Mouse (Mus musculus) urinary bladder, postnatal 4 days (tissue): ENCODE data around the gene Cped1.

Source experiments
- DNase-seq, 2 experiments: peaks; one replicate each; pipeline ENCODE4 v3.0.0; 2021 to 2022; ENCODE audit warnings: low spot score in 2 of 2

Cped1 gene

GRCm38 (mm10) chr6:22292056-22292455, 306.3 kb downstream of the Cped1 start:
- DNase-seq = no peak

- DNase-seq = no peak
Measured at GRCm38 (mm10) chr6:22293922-22294321, 308.2 kb downstream of the Cped1 start.

- no peak for DNase-seq
Measured at GRCm38 (mm10) chr6:22297028-22297427, 311.3 kb downstream of the Cped1 start.

- DNase-seq = no peak
Measured at GRCm38 (mm10) chr6:22298059-22298458, 312.3 kb downstream of the Cped1 start.
